9 mouse cellular contexts compared by ENCODE assay signal in the genomic region with DNA sequence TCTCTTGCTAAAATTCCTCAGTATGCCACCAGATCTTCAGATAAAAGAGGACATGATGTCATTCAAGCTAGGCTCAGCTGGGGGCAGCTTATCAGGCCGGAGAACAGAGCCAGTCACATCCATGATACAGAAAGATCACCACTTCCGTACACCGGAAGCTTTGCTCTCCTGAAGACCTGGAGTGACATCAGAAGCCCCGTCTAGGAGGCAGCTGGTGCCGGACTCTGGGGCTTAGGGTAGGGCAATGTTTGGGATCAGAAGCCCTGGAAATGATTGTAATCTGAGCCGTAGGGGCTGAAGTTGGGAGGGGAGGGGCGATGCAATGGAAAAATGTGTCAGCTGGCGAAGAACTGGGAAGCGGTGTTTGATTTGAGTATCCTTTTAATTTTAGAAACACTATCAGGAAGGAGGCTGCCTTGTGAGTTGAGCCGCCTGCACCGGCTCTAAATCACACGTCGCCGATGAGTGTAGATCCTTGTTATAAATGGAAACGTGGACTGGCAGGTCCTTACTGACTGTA. TPM values are rescaled to one million over a fixed set of nuclear protein-coding genes. Genes with fewer than 3 reads are reported as not detected.
DNase-seq lines count a peak whose midpoint lies in the region; ATAC-seq lines count a peak whose summit lies in the region.
"Had no signal": no experiment of that assay in that cellular context is flagged by ENCODE, and none has a peak within 500 bp of the region (broad histone marks: within the 10 kb centered on the region; RNA-seq: fewer than 3 reads in every experiment).

No protein-coding gene starts in this region.

- H3K9ac ChIP-seq in hindbrain, embryonic 15.5 days, result no peak overlapping the region

- no peaks in the 10 kb centered on the region for H3K27me3 ChIP-seq in hindbrain, embryonic 15.5 days
- H3K27me3 ChIP-seq: Patski had no signal

- no peaks in the 10 kb centered on the region for H3K9me3 ChIP-seq in hindbrain, embryonic 15.5 days

- peak overlapping the region; percentile 17 for H3K4me2 ChIP-seq in hindbrain, embryonic 15.5 days

- no peaks in the 10 kb centered on the region for H3K4me1 ChIP-seq in hindbrain, embryonic 15.5 days (replicated peaks)

- ATAC-seq in hindbrain, embryonic 15.5 days (ENCODE audit: low FRiP score, low read depth), result no peak
- ATAC-seq: Patski had no signal

- WGBS in hindbrain, embryonic 15.5 days, result 58% methylated on average over 15 of the region's 15 CpGs

- intact Hi-C loops in left cerebral cortex, postnatal 25 days (cut with DNase I), result no loop called here
- intact Hi-C loops in left cerebral cortex, postnatal 4 days (cut with DNase I), result no loop called here

- H3K36me3 ChIP-seq in hindbrain, embryonic 15.5 days, result no peaks in the 10 kb centered on the region

- H3K27ac ChIP-seq in hindbrain, embryonic 15.5 days (replicated peaks), result no peak overlapping the region

- DNase-seq in left cerebral cortex, postnatal 25 days (ENCODE audit: low spot score in 2 of 2), result peak; percentile 16 to 52
- DNase-seq in left cerebral cortex, postnatal 4 days, result no peak
- DNase-seq in embryo, embryonic 9.5 days (ENCODE audit: extremely low spot score), result peak; percentile 29
- peak; percentile 18 for DNase-seq in liver
- no peak for DNase-seq in ovary, postnatal 36 days (ENCODE audit: low spot score)
- DNase-seq in yolk sac, embryonic 10.5 days (ENCODE audit: low spot score), result no peak
- DNase-seq in right cerebral cortex, postnatal 4 days, result no peak

- no peak overlapping the region for H3K4me3 ChIP-seq in hindbrain, embryonic 15.5 days

RNA-seq across cellular contexts. Expression of a gene that starts 10.8 kb away (rescaled TPM):
- total RNA-seq in left cerebral cortex, postnatal 25 days (2021), result 10 to 100 TPM; 21.3 TPM
- total RNA-seq in left cerebral cortex, postnatal 4 days (2021), result 10 to 100 TPM; 14.1 TPM
- 17.6 TPM in 2 replicates for polyA plus RNA-seq in hindbrain, embryonic 15.5 days (2015; fragmentation: Nextera tagmentation; extraction: Ambion mirVana)

RNA-seq across cellular contexts. Expression of a gene that starts 26.6 kb away (rescaled TPM):
- 100 to 1,000 TPM; 561 to 584 TPM for total RNA-seq in left cerebral cortex, postnatal 25 days (2021)
- total RNA-seq in left cerebral cortex, postnatal 4 days (2021), result 100 to 1,000 TPM; 334 to 356 TPM
- 449 and 456 TPM in 2 replicates for polyA plus RNA-seq in hindbrain, embryonic 15.5 days (2015; fragmentation: Nextera tagmentation; extraction: Ambion mirVana)

Comparison
In these comparisons a context has a peak if more than half of its experiments do, and no peak if none do; other contexts are left out.
1. DNase-seq: peak in left cerebral cortex, postnatal 25 days (2 of 2), embryo, embryonic 9.5 days (single experiment) and liver (single experiment); none in left cerebral cortex, postnatal 4 days (single experiment), ovary, postnatal 36 days (single experiment), yolk sac, embryonic 10.5 days (single experiment) and right cerebral cortex, postnatal 4 days (single experiment).